Mouse (Mus musculus): ENCODE measurements at regions not wholly inside any gene's neighbourhood (a gene's known extent, or its start where the extent isn't known, plus 50 kb on each side); places are given as distances from the start of the nearest gene placed in this dataset.

DNA sequence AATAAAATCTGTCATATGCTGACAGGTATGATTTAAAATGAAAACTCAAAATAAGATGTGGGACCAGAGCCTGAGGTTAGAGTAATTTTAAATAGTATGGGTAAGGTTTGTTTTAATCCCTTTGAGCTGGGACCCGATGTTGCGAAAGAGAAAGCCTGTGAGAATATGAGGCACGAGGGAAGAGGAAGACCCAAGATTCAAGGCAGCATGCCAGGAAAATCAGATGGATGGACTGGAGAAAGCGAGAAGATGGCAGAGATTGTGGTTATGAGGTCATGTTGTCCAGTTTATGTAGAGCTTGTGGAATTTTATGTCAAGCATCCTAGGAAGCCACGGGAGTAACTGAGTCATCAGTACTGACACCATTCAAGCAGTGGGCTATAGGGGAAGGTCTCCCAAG is 377.2 kb upstream of the Jag1 start:
- no peak overlapping the region for H3K27ac ChIP-seq (ENCODE audit: poor library complexity, severe bottlenecking)
- no peaks in the 10 kb centered on the region for H3K27me3 ChIP-seq (replicated peaks)
- H3K9me3 ChIP-seq (replicated peaks) = no peaks in the 10 kb centered on the region
- H3K36me3 ChIP-seq = no peaks in the 10 kb centered on the region
- no peak for ATAC-seq (ENCODE audit: insufficient number of reproducible peaks, low FRiP score)
- no peak overlapping the region for H3K4me2 ChIP-seq
- 72% methylated on average over 5 of the region's 5 CpGs for WGBS
- H3K9ac ChIP-seq = no peak overlapping the region
- H3K4me3 ChIP-seq = no peak overlapping the region
- H3K4me1 ChIP-seq (replicated peaks) = no peaks in the 10 kb centered on the region

- no peak overlapping the region for H3K9ac ChIP-seq
- no peak overlapping the region for H3K4me2 ChIP-seq
- WGBS = 57% methylated on average over 5 of the region's 5 CpGs
- H3K4me1 ChIP-seq (replicated peaks) = no peaks in the 10 kb centered on the region
- H3K36me3 ChIP-seq = no peaks in the 10 kb centered on the region
- H3K27me3 ChIP-seq (replicated peaks) = no peaks in the 10 kb centered on the region
- ATAC-seq (ENCODE audit: insufficient number of reproducible peaks, low FRiP score) = no peak
- H3K27ac ChIP-seq (ENCODE audit: poor library complexity, severe bottlenecking) = no peak overlapping the region
- H3K4me3 ChIP-seq = no peak overlapping the region
- H3K9me3 ChIP-seq (replicated peaks) = no peaks in the 10 kb centered on the region
Measured at GRCm38 (mm10) chr2:137489181-137489682, 372.8 kb upstream of the Jag1 start.

DNA sequence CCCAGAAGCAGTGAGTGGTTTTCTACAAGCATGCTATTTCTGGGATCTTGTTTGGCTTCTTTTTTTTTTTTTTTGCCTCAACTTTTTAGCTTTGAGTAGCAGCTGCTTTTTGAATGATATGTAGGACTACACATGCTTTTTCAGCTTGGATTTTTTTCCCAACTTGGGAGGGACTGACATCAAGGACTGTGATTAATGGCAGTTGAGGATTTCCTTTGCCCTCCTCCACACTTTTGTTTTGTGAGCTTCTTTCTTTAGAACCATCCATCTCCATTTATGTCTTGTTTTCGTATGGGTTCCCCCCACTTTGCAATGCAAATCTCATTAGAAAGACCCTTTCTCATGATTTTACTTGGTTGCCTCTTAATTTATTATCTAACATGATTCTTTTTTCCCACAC is 352.3 kb upstream of the Jag1 start:
- Histone ChIP-seq H3K4me2 (no peak overlapping the region), H3K27me3 (replicated peaks) (no peaks in the 10 kb centered on the region), H3K9ac (no peak overlapping the region), H3K9me3 (replicated peaks) (no peaks in the 10 kb centered on the region), H3K27ac (ENCODE audit: poor library complexity, severe bottlenecking) (no peak overlapping the region), H3K4me1 (replicated peaks) (no peaks in the 10 kb centered on the region), H3K4me3 (no peak overlapping the region), H3K36me3 (no peaks in the 10 kb centered on the region)
- WGBS = 74% methylated on average over 1 of the region's 1 CpGs
- ATAC-seq (ENCODE audit: insufficient number of reproducible peaks, low FRiP score) = no peak

- Histone ChIP-seq H3K27ac (ENCODE audit: poor library complexity, severe bottlenecking) (no peak overlapping the region), H3K9me3 (replicated peaks) (no peaks in the 10 kb centered on the region), H3K4me1 (replicated peaks) (no peaks in the 10 kb centered on the region; the same call in 1 of the 2 replicates), H3K36me3 (no peaks in the 10 kb centered on the region), H3K4me3 (no peak overlapping the region), H3K9ac (no peak overlapping the region), H3K4me2 (no peak overlapping the region), H3K27me3 (replicated peaks) (no peaks in the 10 kb centered on the region)
- 69% methylated on average over 4 of the region's 4 CpGs for WGBS
- ATAC-seq (ENCODE audit: insufficient number of reproducible peaks, low FRiP score) = no peak
Measured at GRCm38 (mm10) chr2:137457061-137457753, 340.8 kb upstream of the Jag1 start.

- WGBS = 55% methylated on average over 3 of the region's 3 CpGs
- Histone ChIP-seq H3K4me3 (no peak overlapping the region), H3K9ac (no peak overlapping the region), H3K27ac (ENCODE audit: poor library complexity, severe bottlenecking) (no peak overlapping the region), H3K9me3 (replicated peaks) (no peaks in the 10 kb centered on the region), H3K27me3 (replicated peaks) (no peaks in the 10 kb centered on the region), H3K36me3 (no peaks in the 10 kb centered on the region), H3K4me1 (replicated peaks) (no peaks in the 10 kb centered on the region; the same call in 1 of the 2 replicates), H3K4me2 (no peak overlapping the region)
- ATAC-seq (ENCODE audit: insufficient number of reproducible peaks, low FRiP score) = no peak
Measured at GRCm38 (mm10) chr2:137456436-137456835, 340.0 kb upstream of the Jag1 start.

- H3K27me3 ChIP-seq (replicated peaks) = no peaks in the 10 kb centered on the region
- no peak for ATAC-seq (ENCODE audit: insufficient number of reproducible peaks, low FRiP score)
- no peak overlapping the region for H3K4me3 ChIP-seq
- H3K9ac ChIP-seq = no peak overlapping the region
- H3K36me3 ChIP-seq = no peaks in the 10 kb centered on the region
- no peak overlapping the region for H3K27ac ChIP-seq (ENCODE audit: poor library complexity, severe bottlenecking)
- H3K9me3 ChIP-seq (replicated peaks) = no peaks in the 10 kb centered on the region
- H3K4me2 ChIP-seq = no peak overlapping the region
- H3K4me1 ChIP-seq (replicated peaks) = no peaks in the 10 kb centered on the region
- WGBS = 84% methylated on average over 7 of the region's 7 CpGs
Measured at GRCm38 (mm10) chr2:137446919-137447318, 330.5 kb upstream of the Jag1 start.

DNA sequence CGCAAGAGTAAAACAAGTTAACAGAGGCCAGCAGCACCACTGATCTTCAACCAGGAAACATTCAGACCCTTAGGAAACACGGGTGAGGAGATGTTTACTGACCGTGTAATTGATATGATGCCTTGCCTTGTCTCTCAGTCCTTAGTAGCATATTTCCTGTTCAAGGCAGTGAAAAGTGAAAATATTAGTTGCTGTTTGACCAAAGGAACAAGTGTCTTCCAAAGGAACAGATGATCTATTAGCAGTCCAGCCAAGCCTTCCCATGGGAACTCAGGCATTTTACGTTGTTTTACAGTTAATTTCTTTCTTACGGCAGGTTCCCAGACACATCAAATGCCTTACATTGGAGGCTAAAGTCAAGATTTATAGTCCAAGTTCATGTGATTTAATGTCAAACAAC is 321.3 kb upstream of the Jag1 start:
- 68% methylated on average over 5 of the region's 5 CpGs for WGBS

GRCm38 (mm10) chr2:137436161-137436560 is 319.7 kb upstream of the Jag1 start:
- WGBS = 24% methylated on average over 4 of the region's 4 CpGs
- Histone ChIP-seq H3K9me3 (replicated peaks) (no peaks in the 10 kb centered on the region), H3K4me1 (replicated peaks) (peaks cover 23% of the 10 kb centered on the region), H3K36me3 (no peaks in the 10 kb centered on the region), H3K27ac (ENCODE audit: poor library complexity, severe bottlenecking) (no peak overlapping the region; the same call in 1 of the 2 replicates), H3K27me3 (replicated peaks) (no peaks in the 10 kb centered on the region), H3K9ac (no peak overlapping the region), H3K4me2 (no peak overlapping the region), H3K4me3 (no peak overlapping the region)
- ATAC-seq (ENCODE audit: insufficient number of reproducible peaks, low FRiP score) = peak; percentile 63; the same call in 1 of the 2 replicates

More for the DNA sequence above, 321.3 kb upstream of the Jag1 start:
- Histone ChIP-seq H3K4me2 (no peak overlapping the region), H3K36me3 (no peaks in the 10 kb centered on the region), H3K9ac (no peak overlapping the region), H3K27ac (ENCODE audit: poor library complexity, severe bottlenecking) (no peak overlapping the region), H3K4me3 (no peak overlapping the region), H3K9me3 (replicated peaks) (no peaks in the 10 kb centered on the region), H3K4me1 (replicated peaks) (peaks cover 19% of the 10 kb centered on the region), H3K27me3 (replicated peaks) (no peaks in the 10 kb centered on the region)
- ATAC-seq (ENCODE audit: insufficient number of reproducible peaks, low FRiP score) = no peak

DNA sequence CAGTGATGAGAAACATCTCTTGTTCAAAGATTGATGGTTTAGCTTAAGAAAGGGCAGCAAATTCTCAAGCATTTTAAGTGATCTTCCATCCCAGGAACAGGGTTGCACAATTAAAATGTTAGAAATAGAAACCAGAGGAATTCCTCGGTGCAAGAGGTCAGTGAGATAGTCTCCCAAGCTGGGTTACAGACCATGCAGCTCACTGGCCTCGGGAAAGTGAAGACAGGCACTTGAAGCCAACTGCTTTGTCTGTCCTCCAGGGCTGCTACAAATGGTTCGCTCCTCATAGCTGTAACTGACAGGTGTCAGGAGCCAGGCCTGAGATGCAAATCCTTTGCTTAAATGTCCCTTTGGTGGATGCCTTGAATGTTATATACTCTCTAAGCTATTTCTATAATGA is 306.2 kb upstream of the Jag1 start:
- peak; percentile 55; the same call in 1 of the 2 replicates for ATAC-seq (ENCODE audit: insufficient number of reproducible peaks, low FRiP score)
- H3K27me3 ChIP-seq (replicated peaks) = no peaks in the 10 kb centered on the region
- no peaks in the 10 kb centered on the region for H3K9me3 ChIP-seq (replicated peaks)
- H3K4me2 ChIP-seq = no peak overlapping the region
- WGBS = 20% methylated on average over 3 of the region's 3 CpGs
- H3K4me3 ChIP-seq = no peak overlapping the region
- peaks cover 11% of the 10 kb centered on the region; the same call in 1 of the 2 replicates for H3K4me1 ChIP-seq (replicated peaks)
- no peak overlapping the region for H3K9ac ChIP-seq
- H3K27ac ChIP-seq (ENCODE audit: poor library complexity, severe bottlenecking) = peak overlapping the region; percentile 5; the same call in 1 of the 2 replicates
- H3K36me3 ChIP-seq = no peaks in the 10 kb centered on the region

- H3K9ac ChIP-seq = no peak overlapping the region
- ATAC-seq (ENCODE audit: insufficient number of reproducible peaks, low FRiP score) = peak; percentile 85
- no peaks in the 10 kb centered on the region for H3K9me3 ChIP-seq (replicated peaks)
- H3K27ac ChIP-seq (ENCODE audit: poor library complexity, severe bottlenecking) = 0 out of 2 replicates have a peak overlapping the region, but pooled peaks have one; percentile 11
- no peak overlapping the region for H3K4me3 ChIP-seq
- no peaks in the 10 kb centered on the region for H3K27me3 ChIP-seq (replicated peaks)
- no peak overlapping the region for H3K4me2 ChIP-seq
- peaks cover 11% of the 10 kb centered on the region; the same call in 1 of the 2 replicates for H3K4me1 ChIP-seq (replicated peaks)
- WGBS = 40% methylated on average over 4 of the region's 4 CpGs
- no peaks in the 10 kb centered on the region for H3K36me3 ChIP-seq
Measured at GRCm38 (mm10) chr2:137419678-137420077, 303.2 kb upstream of the Jag1 start.

- no peak overlapping the region for H3K4me3 ChIP-seq
- no peak for ATAC-seq (ENCODE audit: insufficient number of reproducible peaks, low FRiP score)
- no peak overlapping the region for H3K9ac ChIP-seq
- 84% methylated on average over 6 of the region's 6 CpGs for WGBS
- no peaks in the 10 kb centered on the region for H3K9me3 ChIP-seq (replicated peaks)
- peaks cover 15% of the 10 kb centered on the region; the same call in 1 of the 2 replicates for H3K4me1 ChIP-seq (replicated peaks)
- no peaks in the 10 kb centered on the region for H3K36me3 ChIP-seq
- H3K27me3 ChIP-seq (replicated peaks) = no peaks in the 10 kb centered on the region
- H3K4me2 ChIP-seq = no peak overlapping the region
- H3K27ac ChIP-seq (ENCODE audit: poor library complexity, severe bottlenecking) = no peak overlapping the region
Measured at GRCm38 (mm10) chr2:137417691-137418090, 301.2 kb upstream of the Jag1 start.

All from heart, embryonic 12.5 days (tissue).